12 mouse cellular contexts compared by ENCODE assay signal in genomic region chr11:88399431-88399830, GRCm38 (mm10).
DNase-seq lines count a peak whose midpoint lies in the region; ATAC-seq and TF ChIP-seq lines count a peak whose summit lies in the region.
"Had no signal": no experiment of that assay in that cellular context is flagged by ENCODE, and none has a peak within 500 bp of the region (broad histone marks: within the 10 kb centered on the region; RNA-seq: fewer than 3 reads in every experiment).

No protein-coding gene starts in this region.

- no peak overlapping the region for H3K4me3 ChIP-seq in heart, embryonic 16.5 days (ENCODE audit: low read length)
- no peak overlapping the region for H3K4me3 ChIP-seq in heart, adult 2 months
- H3K4me3 ChIP-seq in embryonic facial prominence, embryonic 13.5 days = no peak overlapping the region
- H3K4me3 ChIP-seq in limb, embryonic 10.5 days = no peak overlapping the region
- H3K4me3 ChIP-seq: embryonic facial prominence, embryonic 15.5 days; limb, embryonic 12.5 days had no signal

- H3K9ac ChIP-seq in heart, embryonic 16.5 days (ENCODE audit: low read length) = no peak overlapping the region
- H3K9ac ChIP-seq in heart, adult 2 months (ENCODE audit: low read depth, low read length) = no peak overlapping the region
- H3K9ac ChIP-seq in embryonic facial prominence, embryonic 13.5 days = no peak overlapping the region
- H3K9ac ChIP-seq: embryonic facial prominence, embryonic 15.5 days; limb, embryonic 12.5 days had no signal

- no peak for TF ChIP-seq CTCF in heart, adult 2 months (IDR thresholded peaks at IDR 0.05)

- peak overlapping the region; percentile 48 for H3K27ac ChIP-seq in heart, embryonic 16.5 days (ENCODE audit: low read length)
- H3K27ac ChIP-seq in heart, adult 2 months = no peak overlapping the region; the same call in 1 of the 2 replicates
- H3K27ac ChIP-seq in embryonic facial prominence, embryonic 13.5 days = peak overlapping the region; percentile 34; the same call in 1 of the 2 replicates
- peak overlapping the region; percentile 47; the same call in 1 of the 2 replicates for H3K27ac ChIP-seq in limb, embryonic 10.5 days
- H3K27ac ChIP-seq: embryonic facial prominence, embryonic 15.5 days; limb, embryonic 12.5 days had no signal

- no peak for TF ChIP-seq POLR2A in heart, adult 2 months (IDR thresholded peaks at IDR 0.05; ENCODE audit: insufficient read depth, low read depth, low read length)

- no peak overlapping the region for H3K4me2 ChIP-seq in heart, embryonic 16.5 days (ENCODE audit: low read depth, low read length)
- no peak overlapping the region for H3K4me2 ChIP-seq in embryonic facial prominence, embryonic 13.5 days
- H3K4me2 ChIP-seq: embryonic facial prominence, embryonic 15.5 days; limb, embryonic 12.5 days had no signal

- H3K36me3 ChIP-seq in heart, embryonic 16.5 days (ENCODE audit: control insufficient read depth, insufficient read depth) = no peaks in the 10 kb centered on the region
- 0 out of 2 replicates have a peak, but pooled peaks cover 2% of the 10 kb centered on the region for H3K36me3 ChIP-seq in heart, adult 2 months (ENCODE audit: control insufficient read depth, insufficient read depth, low read length)
- 0 out of 2 replicates have a peak, but pooled peaks cover under 1% of the 10 kb centered on the region for H3K36me3 ChIP-seq in embryonic facial prominence, embryonic 13.5 days
- peaks cover 50% of the 10 kb centered on the region for H3K36me3 ChIP-seq in limb, embryonic 10.5 days
- H3K36me3 ChIP-seq: embryonic facial prominence, embryonic 15.5 days had no signal

- no peak for TF ChIP-seq EP300 in heart, adult 2 months (IDR thresholded peaks at IDR 0.05; ENCODE audit: insufficient read depth, low read depth, low read length)

- whole genome bisulfite sequencing in heart, embryonic 16.5 days = 58% methylated on average over 5 of the region's 5 CpGs
- WGBS in heart, adult 2 months = 47% methylated on average over 5 of the region's 5 CpGs
- WGBS in embryonic facial prominence, embryonic 13.5 days = 41% methylated on average over 5 of the region's 5 CpGs
- WGBS in limb, embryonic 10.5 days = 59% methylated on average over 5 of the region's 5 CpGs

- H3K4me1 ChIP-seq in heart, embryonic 16.5 days (ENCODE audit: control insufficient read depth, insufficient read depth, low read length) = peaks cover 60% of the 10 kb centered on the region
- H3K4me1 ChIP-seq in heart, adult 2 months (ENCODE audit: control insufficient read depth, insufficient read depth, low read length) = peaks cover 18% of the 10 kb centered on the region
- H3K4me1 ChIP-seq in embryonic facial prominence, embryonic 13.5 days = peaks cover 55% of the 10 kb centered on the region
- peaks cover 24% of the 10 kb centered on the region for H3K4me1 ChIP-seq in limb, embryonic 10.5 days

- no peak for ATAC-seq in heart, embryonic 16.5 days (replicated peaks; ENCODE audit: extremely low read depth, insufficient read depth, low FRiP score)
- no peak for ATAC-seq in embryonic facial prominence, embryonic 13.5 days (ENCODE audit: insufficient number of reproducible peaks, insufficient read depth, low FRiP score, low TSS enrichment, low read depth)
- no peak for ATAC-seq in erythroid progenitor cell, adult 5-6 weeks (replicated peaks; ENCODE audit: low FRiP score, poor library complexity, severe bottlenecking)
- ATAC-seq: inflammation-experienced regulatory T-cells, adult 6 months had no signal

- H3K27me3 ChIP-seq in heart, embryonic 16.5 days (ENCODE audit: control insufficient read depth, insufficient read depth, low read length) = no peaks in the 10 kb centered on the region
- H3K27me3 ChIP-seq in heart, adult 2 months (ENCODE audit: control insufficient read depth, insufficient read depth, low read length) = no peaks in the 10 kb centered on the region
- no peaks in the 10 kb centered on the region for H3K27me3 ChIP-seq in embryonic facial prominence, embryonic 13.5 days
- H3K27me3 ChIP-seq in limb, embryonic 10.5 days (ENCODE audit: low read depth, poor library complexity, severe bottlenecking) = no peaks in the 10 kb centered on the region; the same call in 1 of the 2 replicates
- H3K27me3 ChIP-seq: embryonic facial prominence, embryonic 15.5 days; limb, embryonic 12.5 days had no signal

- no peaks in the 10 kb centered on the region for H3K9me3 ChIP-seq in heart, embryonic 16.5 days (replicated peaks; ENCODE audit: control insufficient read depth, low read length)
- H3K9me3 ChIP-seq in embryonic facial prominence, embryonic 13.5 days = no peaks in the 10 kb centered on the region
- no peaks in the 10 kb centered on the region for H3K9me3 ChIP-seq in limb, embryonic 10.5 days (replicated peaks)
- H3K9me3 ChIP-seq: embryonic facial prominence, embryonic 15.5 days; limb, embryonic 12.5 days had no signal

- H3K79me2 ChIP-seq in heart, adult 2 months (replicated peaks; ENCODE audit: control insufficient read depth, insufficient read depth, low read length) = no peaks in the 10 kb centered on the region

- intact Hi-C loops in heart, adult 2 months (cut with DNase I) = no loop called here

- peak; percentile 21 for DNase-seq in adrenal gland, postnatal 14 days
- DNase-seq in adrenal gland, postnatal 10 days = no peak
- no peak for DNase-seq in heart, adult 2 months
- no peak for DNase-seq in limb, embryonic 10.5 days (ENCODE audit: low spot score)
- DNase-seq in right cerebral cortex, postnatal 36 days (ENCODE audit: low spot score in 2 of 2) = no peak
- DNase-seq: right cerebral cortex, postnatal 4 days had no signal
